Mouse (Mus musculus): ENCODE measurements around the gene Lta.
A peak's percentile ranks its signal among the peaks of the same experiment; 100 is the strongest.
"Not testable (repeated sequence)": the region's sequence is repeated elsewhere in the genome, so short reads cannot be mapped to it uniquely, and the experiment has no call there.

Lta gene

GRCm38 (mm10) chr17:35240384-35241304, 35.5 kb upstream of the Lta start:
- DNase-seq (ENCODE audit: low read depth, low spot score), result no peak

GRCm38 (mm10) chr17:35239700-35240099, 34.5 kb upstream of the Lta start:
- DNase-seq (ENCODE audit: low read depth, low spot score), result no peak

- DNase-seq (ENCODE audit: low read depth, low spot score), result no peak
Measured at GRCm38 (mm10) chr17:35237504-35237903, 32.4 kb upstream of the Lta start.

- DNase-seq (ENCODE audit: low read depth, low spot score), result no peak
Measured at GRCm38 (mm10) chr17:35236996-35237395, 31.8 kb upstream of the Lta start.

GRCm38 (mm10) chr17:35236390-35236746, 31.2 kb upstream of the Lta start:
- DNase-seq (ENCODE audit: low read depth, low spot score), result peak; percentile 91

- peak; percentile 98 for DNase-seq (ENCODE audit: low read depth, low spot score)
Measured at GRCm38 (mm10) chr17:35235614-35236389, 30.7 kb upstream of the Lta start, which contains the start of gene Nfkbil1. Gene Nfkbil1, minus strand, starts transcription at chr17:35235792.

GRCm38 (mm10) chr17:35234903-35235302, 29.8 kb upstream of the Lta start:
- DNase-seq (ENCODE audit: low read depth, low spot score), result no peak

GRCm38 (mm10) chr17:35234090-35234489, 28.9 kb upstream of the Lta start:
- not testable (repeated sequence) for DNase-seq (ENCODE audit: low read depth, low spot score)

GRCm38 (mm10) chr17:35233114-35233980, 28.2 kb upstream of the Lta start, which contains the start of gene Atp6v1g2:
Gene Atp6v1g2, plus strand, starts transcription at chr17:35233660.
- DNase-seq (ENCODE audit: low read depth, low spot score), result no peak

GRCm38 (mm10) chr17:35232659-35233058, 27.5 kb upstream of the Lta start:
- no peak for DNase-seq (ENCODE audit: low read depth, low spot score)

- peak; percentile 83 for DNase-seq (ENCODE audit: low read depth, low spot score)
Measured at GRCm38 (mm10) chr17:35232043-35232442, 26.9 kb upstream of the Lta start.

GRCm38 (mm10) chr17:35231022-35231421, 25.9 kb upstream of the Lta start:
- DNase-seq (ENCODE audit: low read depth, low spot score), result no peak

- no peak for DNase-seq (ENCODE audit: low read depth, low spot score)
Measured at GRCm38 (mm10) chr17:35226561-35227046, 21.5 kb upstream of the Lta start.

- no peak for DNase-seq (ENCODE audit: low read depth, low spot score)
Measured at GRCm38 (mm10) chr17:35225456-35225855, 20.3 kb upstream of the Lta start.

GRCm38 (mm10) chr17:35224641-35225040, 19.5 kb upstream of the Lta start:
- DNase-seq (ENCODE audit: low read depth, low spot score), result no peak

GRCm38 (mm10) chr17:35222299-35222698, 17.1 kb upstream of the Lta start:
- no peak for DNase-seq (ENCODE audit: low read depth, low spot score)

GRCm38 (mm10) chr17:35220156-35220952, 15.2 kb upstream of the Lta start, which contains the start of gene Gm16181:
Gene Gm16181, plus strand, starts transcription at chr17:35220834.
- DNase-seq (ENCODE audit: low read depth, low spot score), result peak; percentile 30

GRCm38 (mm10) chr17:35219601-35220041, 14.5 kb upstream of the Lta start:
- peak; percentile 13 for DNase-seq (ENCODE audit: low read depth, low spot score)

- DNase-seq (ENCODE audit: low read depth, low spot score), result no peak
Measured at GRCm38 (mm10) chr17:35218516-35219193, 13.5 kb upstream of the Lta start.

- no peak for DNase-seq (ENCODE audit: low read depth, low spot score)
Measured at GRCm38 (mm10) chr17:35213071-35213470, 7.9 kb upstream of the Lta start.

All from R1 (cell line).